9 mouse cellular contexts compared by ENCODE assay signal in the genomic region with DNA sequence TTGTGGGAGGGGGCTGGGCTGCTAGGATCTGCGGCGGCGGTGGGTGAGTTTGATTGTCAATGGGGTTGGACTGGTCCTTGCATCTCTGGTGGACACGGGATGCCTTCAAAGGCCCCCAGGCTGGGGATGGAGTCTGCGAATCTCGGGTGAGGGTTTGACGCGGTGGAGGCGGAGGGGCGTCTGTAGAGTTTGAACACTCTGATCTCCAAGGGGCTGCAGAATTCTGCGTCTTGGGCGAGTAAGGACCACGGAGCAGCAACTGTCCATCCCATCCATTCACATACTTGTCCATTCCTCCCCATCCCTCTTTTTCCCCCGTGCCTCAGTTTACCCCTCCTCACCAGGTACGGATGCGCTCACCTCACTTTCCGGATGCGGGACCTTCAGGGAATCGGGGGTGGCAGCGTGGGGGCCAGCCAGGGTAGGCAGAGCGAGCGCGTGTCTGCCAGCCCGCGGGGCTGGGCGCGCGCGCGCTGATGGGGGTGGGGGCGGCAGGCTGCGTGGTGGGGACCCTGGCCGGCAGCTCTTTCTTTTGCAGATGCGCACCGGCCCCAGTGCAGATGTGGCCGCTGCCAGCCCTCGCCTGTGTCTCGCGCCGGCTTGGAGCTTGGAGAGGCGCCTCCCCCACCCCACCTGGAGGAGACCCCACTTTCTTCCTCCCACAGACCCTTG. TPM values are rescaled to one million over a fixed set of nuclear protein-coding genes. Genes with fewer than 3 reads are reported as not detected.
DNase-seq lines count a peak whose midpoint lies in the region; ATAC-seq and TF ChIP-seq lines count a peak whose summit lies in the region.
"Had no signal": no experiment of that assay in that cellular context is flagged by ENCODE, and none has a peak within 500 bp of the region (broad histone marks: within the 10 kb centered on the region; RNA-seq: fewer than 3 reads in every experiment).

A gene (minus strand): TSS at position 452 of the 672 bp plus-strand sequence.

- peaks cover 42% of the 10 kb centered on the region for H3K27me3 ChIP-seq in lung, embryonic 14.5 days (ENCODE audit: insufficient read depth, low read length)

- intact Hi-C loops in left cerebral cortex, postnatal 36 days (cut with DNase I) = loop anchor here (2.0 to 5.0 kb wide), 3 partner anchors 20 to 78 kb away; a partner anchor contains a TSS

- H3K36me3 ChIP-seq in lung, embryonic 14.5 days (ENCODE audit: insufficient read depth) = no peaks in the 10 kb centered on the region

- TF ChIP-seq CTCF in lung, embryonic 14.5 days (IDR thresholded peaks at IDR 0.05; ENCODE audit: low read depth) = no peak

- under 1% methylated on average over 41 of the region's 41 CpGs for WGBS in lung, embryonic 14.5 days

- peak within 1 kb of the TSS; percentile 39 for H3K4me3 ChIP-seq in lung, embryonic 14.5 days (ENCODE audit: low read depth, low read length)

- DNase-seq in lung, embryonic 14.5 days = no peak
- DNase-seq in lung, postnatal 36 days = no peak
- DNase-seq in frontal cortex, adult 2 months (ENCODE audit: extremely low spot score in 1 of 2, low spot score in 1 of 2) = peak; percentile 21 to 47
- no peak for DNase-seq in left cerebral cortex, postnatal 36 days (ENCODE audit: low spot score in 2 of 2)
- peak; percentile 25 to 56 for DNase-seq in right cerebral cortex, postnatal 36 days (ENCODE audit: low spot score in 2 of 2)
- no peak for DNase-seq in urinary bladder, postnatal 14 days (ENCODE audit: low spot score)
- DNase-seq in thymus, postnatal 10 days (ENCODE audit: low spot score in 2 of 2) = no peak
- no peak for DNase-seq in adrenal gland, postnatal 14 days

- H3K4me1 ChIP-seq in lung, embryonic 14.5 days (ENCODE audit: insufficient read depth) = no peaks in the 10 kb centered on the region

- no peaks in the 10 kb centered on the region for H3K9me3 ChIP-seq in lung, embryonic 14.5 days (ENCODE audit: low read depth, low read length)

- peak; percentile 55 for ATAC-seq in lung, embryonic 14.5 days (ENCODE audit: insufficient read depth)

- H3K9ac ChIP-seq in lung, embryonic 14.5 days = peak within 1 kb of the TSS; percentile 26

- peak within 1 kb of the TSS; percentile 83 for H3K4me2 ChIP-seq in lung, embryonic 14.5 days

- H3K27ac ChIP-seq in lung, embryonic 14.5 days (ENCODE audit: low read depth) = no peak within 1 kb of the TSS
- H3K27ac ChIP-seq: macrophage had no signal

RNA-seq across cellular contexts. Expression of the gene that starts here (rescaled TPM):
- 1.1 and 1.3 TPM in 2 replicates for polyA plus RNA-seq in lung, embryonic 14.5 days (2014; fragmentation: Nextera tagmentation; extraction: Ambion mirVana)
- 149 and 155 TPM in 2 replicates for polyA plus RNA-seq in frontal cortex, adult 2 months (2012; rRNA removed)
- total RNA-seq in left cerebral cortex, postnatal 36 days (2021) = 100 to 1,000 TPM in 1 of 2 experiments, 10 to 100 TPM in 1; 95.1 to 151 TPM
- 2.2 and 2.9 TPM in 2 replicates for total RNA-seq in adrenal gland, postnatal 14 days (2021)
- polyA plus RNA-seq: macrophage had no signal

Comparison
In these comparisons a context has a peak if more than half of its experiments do, and no peak if none do; other contexts are left out.
1. RNA of the gene that starts here (total RNA-seq): 95.1 to 151 TPM in left cerebral cortex, postnatal 36 days; 2.2 to 2.9 TPM in adrenal gland, postnatal 14 days; every median in the first group is over 10 times any median in the second.
2. RNA of the gene that starts here (polyA plus RNA-seq): 149 to 155 TPM in frontal cortex, adult 2 months; 1.1 to 1.3 TPM in lung, embryonic 14.5 days; every median in the first group is over 10 times any median in the second.
3. DNase-seq: peak in frontal cortex, adult 2 months (2 of 2) and right cerebral cortex, postnatal 36 days (2 of 2); none in lung, embryonic 14.5 days (single experiment), lung, postnatal 36 days (single experiment), left cerebral cortex, postnatal 36 days (0 of 2), urinary bladder, postnatal 14 days (single experiment), thymus, postnatal 10 days (0 of 2) and adrenal gland, postnatal 14 days (single experiment).